Mouse (Mus musculus): Measurements from ENCODE around the gene Hipk3.

GRCm38 (mm10) chr2:104534751-104535150 is 40.5 kb upstream of the Hipk3 start:
- TF ChIP-seq POLR2A (IDR thresholded peaks at IDR 0.05; ENCODE audit: control insufficient read depth, extremely low read depth, insufficient read depth, low read length, poor library complexity) (no peak), CTCF (IDR thresholded peaks at IDR 0.05; ENCODE audit: borderline replicate concordance, control insufficient read depth, extremely low read depth, insufficient read depth, low read length, poor library complexity) (no peak)
